Mouse (Mus musculus) T-cell, adult 66 days (primary cell): Measurements from ENCODE around the gene Ccdc174. TPM values are rescaled to one million over a fixed set of nuclear protein-coding genes. Genes with fewer than 3 reads are reported as not detected.

ENCODE experiments used
- total RNA-seq, 2 experiments: library from RNA; stranded (reverse); gene quantifications; 3 replicates in 1 of 2; 4 replicates in 1 of 2; pipeline ENCODE4 v1.2.4; 2023

The Ccdc174 gene
- total RNA-seq, result 10 to 100 TPM; 50.2 to 57.8 TPM

GRCm38 (mm10) chr6:91877885-91878651, at the start of gene Ccdc174:
Gene Ccdc174 (plus strand): TSS chr6:91878053.

GRCm38 (mm10) chr6:91902509-91902908, 24.7 kb downstream of the Ccdc174 start, which contains the start of gene 4930590J08Rik:
Gene 4930590J08Rik (plus strand): TSS chr6:91902809.

Other genes with a start within 250 kb of the Ccdc174 start
- gene Slc6a6, start 194.0 kb upstream of the Ccdc174 start, total RNA-seq, result 100 to 1,000 TPM; 113 to 115 TPM
- gene Grip2, start 50.8 kb upstream of the Ccdc174 start, total RNA-seq, result not detected
- gene 4930590J08Rik, start 24.8 kb downstream of the Ccdc174 start, total RNA-seq, result 1 to 10 TPM; 7.1 to 8.3 TPM
- gene Fgd5, start 100.8 kb downstream of the Ccdc174 start, total RNA-seq, result under 1 TPM in 1 of 2 experiments, not detected in 1; 0.15 TPM
- 100 to 1,000 TPM; 113 to 121 TPM for gene Nr2c2, start 213.3 kb downstream of the Ccdc174 start, total RNA-seq